Mouse (Mus musculus): Measurements from ENCODE around the gene Trp53bp2. TPM values are rescaled to one million over a fixed set of nuclear protein-coding genes. Genes with fewer than 3 reads are reported as not detected.

Gene Trp53bp2
- polyA plus RNA-seq, 1 experiment: 8.9 TPM

- Histone ChIP-seq H3K27me3 (ENCODE audit: control insufficient read depth, insufficient read depth, low read length) (no peaks in the 10 kb centered on the region), H3K36me3 (ENCODE audit: control insufficient read depth, insufficient read depth, low read length) (peaks cover 20% of the 10 kb centered on the region), H3K4me1 (ENCODE audit: control insufficient read depth, insufficient read depth, insufficient read length) (no peaks in the 10 kb centered on the region), H3K27ac (ENCODE audit: insufficient read depth, low read length) (no peak overlapping the region), H3K4me3 (ENCODE audit: extremely low read depth, insufficient read depth, insufficient read length) (no peak overlapping the region)
- TF ChIP-seq POLR2A (IDR thresholded peaks at IDR 0.05; ENCODE audit: low read depth, low read length) (no peak), CTCF (IDR thresholded peaks at IDR 0.05; ENCODE audit: extremely low read depth, insufficient read depth, insufficient read length, insufficient replicate concordance) (no peak)
- 93% methylated on average over 5 of the region's 5 CpGs for WGBS
- DNase-seq (ENCODE audit: low read depth in 1 of 2, low spot score in 2 of 2): no peak
Measured at GRCm38 (mm10) chr1:182436746-182437145, 27.8 kb downstream of the Trp53bp2 start.

- 81% methylated on average over 5 of the region's 5 CpGs for WGBS
- Histone ChIP-seq H3K4me1 (ENCODE audit: control insufficient read depth, insufficient read depth, insufficient read length) (no peaks in the 10 kb centered on the region), H3K27ac (ENCODE audit: insufficient read depth, low read length) (no peak overlapping the region), H3K27me3 (ENCODE audit: control insufficient read depth, insufficient read depth, low read length) (no peaks in the 10 kb centered on the region), H3K4me3 (ENCODE audit: extremely low read depth, insufficient read depth, insufficient read length) (no peak overlapping the region), H3K36me3 (ENCODE audit: control insufficient read depth, insufficient read depth, low read length) (peaks cover 32% of the 10 kb centered on the region)
- no peak for DNase-seq (ENCODE audit: low read depth in 1 of 2, low spot score in 2 of 2)
- TF ChIP-seq POLR2A (IDR thresholded peaks at IDR 0.05; ENCODE audit: low read depth, low read length): no peak
Measured at GRCm38 (mm10) chr1:182439546-182440222, 30.7 kb downstream of the Trp53bp2 start.

- DNase-seq (ENCODE audit: low read depth in 1 of 2, low spot score in 2 of 2): no peak
- H3K27ac ChIP-seq (ENCODE audit: insufficient read depth, low read length): no peak overlapping the region
- H3K4me3 ChIP-seq (ENCODE audit: extremely low read depth, insufficient read depth, insufficient read length): no peak overlapping the region
- no peak for TF ChIP-seq POLR2A (IDR thresholded peaks at IDR 0.05; ENCODE audit: low read depth, low read length)
- no peaks in the 10 kb centered on the region for H3K4me1 ChIP-seq (ENCODE audit: control insufficient read depth, insufficient read depth, insufficient read length)
- WGBS: 95% methylated on average over 18 of the region's 18 CpGs
- H3K27me3 ChIP-seq (ENCODE audit: control insufficient read depth, insufficient read depth, low read length): no peaks in the 10 kb centered on the region
- peaks cover 44% of the 10 kb centered on the region for H3K36me3 ChIP-seq (ENCODE audit: control insufficient read depth, insufficient read depth, low read length)
Measured at GRCm38 (mm10) chr1:182441791-182442473, 33.0 kb downstream of the Trp53bp2 start.

GRCm38 (mm10) chr1:182444116-182444515 is 35.1 kb downstream of the Trp53bp2 start:
- H3K27ac ChIP-seq (ENCODE audit: insufficient read depth, low read length): no peak overlapping the region
- H3K4me1 ChIP-seq (ENCODE audit: control insufficient read depth, insufficient read depth, insufficient read length): no peaks in the 10 kb centered on the region
- 93% methylated on average over 2 of the region's 2 CpGs for WGBS
- no peak overlapping the region for H3K4me3 ChIP-seq (ENCODE audit: extremely low read depth, insufficient read depth, insufficient read length)
- H3K27me3 ChIP-seq (ENCODE audit: control insufficient read depth, insufficient read depth, low read length): no peaks in the 10 kb centered on the region
- peaks cover 53% of the 10 kb centered on the region for H3K36me3 ChIP-seq (ENCODE audit: control insufficient read depth, insufficient read depth, low read length)
- TF ChIP-seq POLR2A (IDR thresholded peaks at IDR 0.05; ENCODE audit: low read depth, low read length): no peak
- no peak for TF ChIP-seq CTCF (IDR thresholded peaks at IDR 0.05; ENCODE audit: extremely low read depth, insufficient read depth, insufficient read length, insufficient replicate concordance)
- no peak for DNase-seq (ENCODE audit: low read depth in 1 of 2, low spot score in 2 of 2)

GRCm38 (mm10) chr1:182448276-182449035 is 39.5 kb downstream of the Trp53bp2 start:
- Histone ChIP-seq H3K4me1 (ENCODE audit: control insufficient read depth, insufficient read depth, insufficient read length) (no peaks in the 10 kb centered on the region), H3K4me3 (ENCODE audit: extremely low read depth, insufficient read depth, insufficient read length) (no peak overlapping the region), H3K27me3 (ENCODE audit: control insufficient read depth, insufficient read depth, low read length) (no peaks in the 10 kb centered on the region), H3K36me3 (ENCODE audit: control insufficient read depth, insufficient read depth, low read length) (peaks cover 44% of the 10 kb centered on the region), H3K27ac (ENCODE audit: insufficient read depth, low read length) (no peak overlapping the region)
- 96% methylated on average over 14 of the region's 14 CpGs for WGBS
- DNase-seq (ENCODE audit: low read depth in 1 of 2, low spot score in 2 of 2): no peak
- TF ChIP-seq CTCF (IDR thresholded peaks at IDR 0.05; ENCODE audit: extremely low read depth, insufficient read depth, insufficient read length, insufficient replicate concordance): no peak
- no peak for TF ChIP-seq POLR2A (IDR thresholded peaks at IDR 0.05; ENCODE audit: low read depth, low read length)

- Histone ChIP-seq H3K27me3 (ENCODE audit: control insufficient read depth, insufficient read depth, low read length) (no peaks in the 10 kb centered on the region), H3K4me1 (ENCODE audit: control insufficient read depth, insufficient read depth, insufficient read length) (no peaks in the 10 kb centered on the region), H3K36me3 (ENCODE audit: control insufficient read depth, insufficient read depth, low read length) (peaks cover 32% of the 10 kb centered on the region), H3K27ac (ENCODE audit: insufficient read depth, low read length) (no peak overlapping the region), H3K4me3 (ENCODE audit: extremely low read depth, insufficient read depth, insufficient read length) (no peak overlapping the region)
- TF ChIP-seq CTCF (IDR thresholded peaks at IDR 0.05; ENCODE audit: extremely low read depth, insufficient read depth, insufficient read length, insufficient replicate concordance) (no peak), POLR2A (IDR thresholded peaks at IDR 0.05; ENCODE audit: low read depth, low read length) (no peak)
- 96% methylated on average over 4 of the region's 4 CpGs for WGBS
- no peak for DNase-seq (ENCODE audit: low read depth in 1 of 2, low spot score in 2 of 2)
Measured at GRCm38 (mm10) chr1:182452473-182452872, 43.5 kb downstream of the Trp53bp2 start.

Data from spleen, adult 2 months (tissue).